15 mouse cellular contexts compared by ENCODE assay signal in genomic region chr3:122476656-122477055, GRCm38 (mm10).
DNase-seq lines count a peak whose midpoint lies in the region; ATAC-seq and TF ChIP-seq lines count a peak whose summit lies in the region.
"Had no signal": no experiment of that assay in that cellular context is flagged by ENCODE, and none has a peak within 500 bp of the region (broad histone marks: within the 10 kb centered on the region; RNA-seq: fewer than 3 reads in every experiment).

No protein-coding gene starts in this region.

- H3K9me3 ChIP-seq in forebrain, embryonic 13.5 days (replicated peaks): no peaks in the 10 kb centered on the region
- H3K9me3 ChIP-seq in hindbrain, postnatal 0 days (ENCODE audit: low read length): no peaks in the 10 kb centered on the region
- no peaks in the 10 kb centered on the region for H3K9me3 ChIP-seq in neural tube, embryonic 15.5 days (replicated peaks)
- H3K9me3 ChIP-seq: heart, embryonic 10.5 days; kidney, embryonic 15.5 days; limb, embryonic 13.5 days; neural tube, embryonic 12.5 days had no signal

- no peaks in the 10 kb centered on the region for H3K36me3 ChIP-seq in forebrain, embryonic 13.5 days (ENCODE audit: poor library complexity, severe bottlenecking)
- H3K36me3 ChIP-seq in hindbrain, postnatal 0 days (ENCODE audit: insufficient read depth, low read length): no peaks in the 10 kb centered on the region
- H3K36me3 ChIP-seq in neural tube, embryonic 15.5 days: no peaks in the 10 kb centered on the region
- H3K36me3 ChIP-seq: heart, embryonic 10.5 days; kidney, embryonic 15.5 days; limb, embryonic 13.5 days; neural tube, embryonic 12.5 days had no signal

- WGBS in forebrain, embryonic 13.5 days: 45% methylated on average over 3 of the region's 3 CpGs
- 41% methylated on average over 3 of the region's 3 CpGs for WGBS in hindbrain, postnatal 0 days
- 67% methylated on average over 3 of the region's 3 CpGs for WGBS in neural tube, embryonic 15.5 days

- DNase-seq in left cerebral cortex, postnatal 4 days: peak; percentile 55
- DNase-seq in left cerebral cortex, adult 18-20 months (ENCODE audit: low spot score in 2 of 2): no peak
- DNase-seq in hindbrain, postnatal 0 days (ENCODE audit: low spot score): peak; percentile 62
- DNase-seq in right cerebral cortex, postnatal 4 days: no peak
- no peak for DNase-seq in natural killer cell, adult 2 months (ENCODE audit: low spot score in 2 of 2)
- DNase-seq: layer of hippocampus, adult 9-11 months; lung, adult 2 months; thymus, postnatal 14 days had no signal

- no peak overlapping the region for H3K4me2 ChIP-seq in forebrain, embryonic 13.5 days
- 0 out of 2 replicates have a peak overlapping the region, but pooled peaks have one; percentile 7 for H3K4me2 ChIP-seq in hindbrain, postnatal 0 days (ENCODE audit: low read depth, low read length)
- no peak overlapping the region for H3K4me2 ChIP-seq in neural tube, embryonic 15.5 days
- H3K4me2 ChIP-seq: kidney, embryonic 15.5 days; limb, embryonic 13.5 days; neural tube, embryonic 12.5 days had no signal

- no peaks in the 10 kb centered on the region for H3K27me3 ChIP-seq in forebrain, embryonic 13.5 days
- H3K27me3 ChIP-seq in hindbrain, postnatal 0 days (ENCODE audit: insufficient read depth, low read length): no peaks in the 10 kb centered on the region
- no peaks in the 10 kb centered on the region for H3K27me3 ChIP-seq in neural tube, embryonic 15.5 days (replicated peaks)
- H3K27me3 ChIP-seq: kidney, embryonic 15.5 days; limb, embryonic 13.5 days; neural tube, embryonic 12.5 days had no signal

- H3K4me3 ChIP-seq in forebrain, embryonic 13.5 days: no peak overlapping the region
- H3K4me3 ChIP-seq in hindbrain, postnatal 0 days (ENCODE audit: low read length): no peak overlapping the region
- no peak overlapping the region for H3K4me3 ChIP-seq in neural tube, embryonic 15.5 days (replicated peaks)
- H3K4me3 ChIP-seq: heart, embryonic 10.5 days; kidney, embryonic 15.5 days; limb, embryonic 13.5 days; neural tube, embryonic 12.5 days had no signal

- 0 out of 2 replicates have a peak overlapping the region, but pooled peaks have one; percentile 1 for H3K9ac ChIP-seq in forebrain, embryonic 13.5 days
- H3K9ac ChIP-seq in hindbrain, postnatal 0 days (replicated peaks; ENCODE audit: low read length): no peak overlapping the region
- H3K9ac ChIP-seq in neural tube, embryonic 15.5 days (replicated peaks): no peak overlapping the region
- H3K9ac ChIP-seq: kidney, embryonic 15.5 days; limb, embryonic 13.5 days; neural tube, embryonic 12.5 days had no signal

- H3K4me1 ChIP-seq in forebrain, embryonic 13.5 days: peaks cover 71% of the 10 kb centered on the region
- peaks cover 40% of the 10 kb centered on the region for H3K4me1 ChIP-seq in hindbrain, postnatal 0 days (ENCODE audit: insufficient read depth, low read length)
- peaks cover 63% of the 10 kb centered on the region for H3K4me1 ChIP-seq in neural tube, embryonic 15.5 days

- H3K27ac ChIP-seq in forebrain, embryonic 13.5 days: peak overlapping the region; percentile 63
- H3K27ac ChIP-seq in hindbrain, postnatal 0 days: peak overlapping the region; percentile 5; the same call in 1 of the 2 replicates
- H3K27ac ChIP-seq in neural tube, embryonic 15.5 days (replicated peaks): 0 out of 2 replicates have a peak overlapping the region, but pooled peaks have one; percentile 2
- H3K27ac ChIP-seq: heart, embryonic 10.5 days; kidney, embryonic 15.5 days; limb, embryonic 13.5 days; neural tube, embryonic 12.5 days had no signal

- intact Hi-C loops in left cerebral cortex, postnatal 4 days (cut with DNase I): no loop called here

- ATAC-seq in forebrain, embryonic 13.5 days: peak; percentile 13; the same call in 1 of the 2 replicates
- no peak; the same call in 1 of the 2 replicates for ATAC-seq in hindbrain, postnatal 0 days
- peak; percentile 6; the same call in 1 of the 2 replicates for ATAC-seq in neural tube, embryonic 15.5 days (ENCODE audit: low FRiP score)
- ATAC-seq in megakaryocyte, adult 5-6 weeks (ENCODE audit: poor library complexity, severe bottlenecking): no peak

- no peak for TF ChIP-seq CTCF in hindbrain, postnatal 0 days (IDR thresholded peaks at IDR 0.05; ENCODE audit: low read depth)

Comparison
In these comparisons a context has a peak if more than half of its experiments do, and no peak if none do; other contexts are left out.
1. DNase-seq: peak in left cerebral cortex, postnatal 4 days (single experiment) and hindbrain, postnatal 0 days (single experiment); none in left cerebral cortex, adult 18-20 months (0 of 2), right cerebral cortex, postnatal 4 days (single experiment) and natural killer cell, adult 2 months (0 of 2).
2. ATAC-seq: peak in forebrain, embryonic 13.5 days (single experiment) and neural tube, embryonic 15.5 days (single experiment); none in hindbrain, postnatal 0 days (single experiment) and megakaryocyte, adult 5-6 weeks (single experiment).
3. H3K27ac ChIP-seq: peak in every context shown above with its lines; median percentile 63 in forebrain, embryonic 13.5 days; 5 in hindbrain, postnatal 0 days; 2 in neural tube, embryonic 15.5 days.